Mouse (Mus musculus): ENCODE results near the gene Cdh15. TPM values are rescaled to one million over a fixed set of nuclear protein-coding genes. Genes with fewer than 3 reads are reported as not detected.

The Cdh15 gene
- polyA plus RNA-seq, 1 experiment = 108 TPM

GRCm38 (mm10) chr8:122912150-122912549 lies 64.4 kb downstream of the Cdh15 start:
- H3K36me3 ChIP-seq (ENCODE audit: control insufficient read depth, insufficient read depth) = peaks cover 36% of the 10 kb centered on the region
- no peaks in the 10 kb centered on the region for H3K27me3 ChIP-seq (ENCODE audit: control insufficient read depth, insufficient read depth, insufficient read length)
- no peak overlapping the region for H3ac ChIP-seq (ENCODE audit: control insufficient read depth, insufficient read length, low read depth)
- peaks cover 90% of the 10 kb centered on the region for H3K79me2 ChIP-seq (ENCODE audit: control insufficient read depth, insufficient read depth)
- H3K4me3 ChIP-seq (ENCODE audit: insufficient read depth, poor library complexity, severe bottlenecking) = no peak overlapping the region
- TF ChIP-seq CTCF (IDR thresholded peaks at IDR 0.05; ENCODE audit: control insufficient read depth, insufficient read depth, insufficient read length) (no peak), MAX (IDR thresholded peaks at IDR 0.05) (no peak), FOSL1 (IDR thresholded peaks at IDR 0.05; ENCODE audit: insufficient read depth, low read length, poor library complexity, severe bottlenecking) (no peak)
- H3K79me3 ChIP-seq (ENCODE audit: low read depth) = peaks cover 42% of the 10 kb centered on the region

- no peak overlapping the region for H3ac ChIP-seq (ENCODE audit: control insufficient read depth, insufficient read length, low read depth)
- no peaks in the 10 kb centered on the region for H3K27me3 ChIP-seq (ENCODE audit: control insufficient read depth, insufficient read depth, insufficient read length)
- peaks cover 48% of the 10 kb centered on the region for H3K79me3 ChIP-seq (ENCODE audit: low read depth)
- H3K36me3 ChIP-seq (ENCODE audit: control insufficient read depth, insufficient read depth) = peaks cover 33% of the 10 kb centered on the region
- TF ChIP-seq MAX (IDR thresholded peaks at IDR 0.05) (no peak), CEBPB (IDR thresholded peaks at IDR 0.05; ENCODE audit: low read depth) (no peak), CTCF (IDR thresholded peaks at IDR 0.05; ENCODE audit: control insufficient read depth, insufficient read depth, insufficient read length) (no peak), MYOG (IDR thresholded peaks at IDR 0.05; ENCODE audit: control insufficient read depth, extremely low read depth, insufficient read length) (no peak), FOSL1 (IDR thresholded peaks at IDR 0.05; ENCODE audit: insufficient read depth, low read length, poor library complexity, severe bottlenecking) (no peak), MYOD1 (IDR thresholded peaks at IDR 0.05; ENCODE audit: control insufficient read depth, insufficient read length, low read depth) (no peak), USF1 (IDR thresholded peaks at IDR 0.05; ENCODE audit: low read depth) (no peak)
- peaks cover 97% of the 10 kb centered on the region for H3K79me2 ChIP-seq (ENCODE audit: control insufficient read depth, insufficient read depth)
- H3K4me3 ChIP-seq (ENCODE audit: insufficient read depth, poor library complexity, severe bottlenecking) = no peak overlapping the region
Measured at GRCm38 (mm10) chr8:122912871-122913270, 65.1 kb downstream of the Cdh15 start.

GRCm38 (mm10) chr8:122916766-122917165 lies 69.0 kb downstream of the Cdh15 start:
- no peak overlapping the region for H3ac ChIP-seq (ENCODE audit: control insufficient read depth, insufficient read length, low read depth)
- H3K36me3 ChIP-seq (ENCODE audit: control insufficient read depth, insufficient read depth) = peaks cover 21% of the 10 kb centered on the region
- peaks cover 98% of the 10 kb centered on the region for H3K79me2 ChIP-seq (ENCODE audit: control insufficient read depth, insufficient read depth)
- H3K4me3 ChIP-seq (ENCODE audit: insufficient read depth, poor library complexity, severe bottlenecking) = no peak overlapping the region
- TF ChIP-seq CTCF (IDR thresholded peaks at IDR 0.05; ENCODE audit: control insufficient read depth, insufficient read depth, insufficient read length) (no peak), MYOG (IDR thresholded peaks at IDR 0.05; ENCODE audit: control insufficient read depth, extremely low read depth, insufficient read length) (no peak), MAX (IDR thresholded peaks at IDR 0.05) (no peak), MYOD1 (IDR thresholded peaks at IDR 0.05; ENCODE audit: control insufficient read depth, insufficient read length, low read depth) (no peak)
- peaks cover 65% of the 10 kb centered on the region for H3K79me3 ChIP-seq (ENCODE audit: low read depth)
- no peaks in the 10 kb centered on the region for H3K27me3 ChIP-seq (ENCODE audit: control insufficient read depth, insufficient read depth, insufficient read length)

Other genes starting within 250 kb of the Cdh15 start
- gene Galns, start 236.5 kb upstream of the Cdh15 start, polyA plus RNA-seq (2012; fragmentation: generic; extraction: Trizol) = 9.8 TPM
- 70.2 TPM for gene Trappc2l, start 236.3 kb upstream of the Cdh15 start, polyA plus RNA-seq (2012; fragmentation: generic; extraction: Trizol)
- not detected for gene Pabpn1l, start 225.2 kb upstream of the Cdh15 start, polyA plus RNA-seq (2012; fragmentation: generic; extraction: Trizol)
- 0.15 TPM for gene Cbfa2t3, start 148.9 kb upstream of the Cdh15 start, polyA plus RNA-seq (2012; fragmentation: generic; extraction: Trizol)
- 6.1 TPM for gene Acsf3, start 72.5 kb upstream of the Cdh15 start, polyA plus RNA-seq (2012; fragmentation: generic; extraction: Trizol)
- 32.5 TPM for gene Ankrd11, start 194.3 kb downstream of the Cdh15 start, polyA plus RNA-seq (2012; fragmentation: generic; extraction: Trizol)
- gene Spg7, start 215.0 kb downstream of the Cdh15 start, polyA plus RNA-seq (2012; fragmentation: generic; extraction: Trizol) = 57.4 TPM

All from C2C12 (cell line).